Mouse (Mus musculus): ENCODE measurements around the gene Hlx. TPM values are rescaled to one million over a fixed set of nuclear protein-coding genes. Genes with fewer than 3 reads are reported as not detected.

Gene Hlx
- polyA plus RNA-seq, 1 experiment from 2014 or later = 9.7 TPM

- Histone ChIP-seq H3K27me3 (ENCODE audit: insufficient read depth, low read length) (peaks cover 15% of the 10 kb centered on the region; the same call in 1 of the 2 replicates), H3K27ac (ENCODE audit: low read depth) (no peak overlapping the region), H3K9me3 (ENCODE audit: low read length) (no peaks in the 10 kb centered on the region), H3K36me3 (replicated peaks; ENCODE audit: insufficient read depth, low read length) (no peaks in the 10 kb centered on the region), H3K4me3 (ENCODE audit: low read depth, low read length) (no peak overlapping the region), H3K9ac (replicated peaks) (no peak overlapping the region), H3K4me1 (ENCODE audit: insufficient read depth) (no peaks in the 10 kb centered on the region), H3K4me2 (ENCODE audit: low read depth, low read length) (no peak overlapping the region)
- DNase-seq = no peak
- WGBS (ENCODE audit: insufficient replicate concordance) = 61% methylated on average over 7 of the region's 7 CpGs
- ATAC-seq = no peak
- TF ChIP-seq CTCF (IDR thresholded peaks at IDR 0.05; ENCODE audit: low read depth) = no peak
Observed at GRCm38 (mm10) chr1:184688026-184688425, 44.4 kb downstream of the Hlx start.

- Histone ChIP-seq H3K4me3 (ENCODE audit: low read depth, low read length) (no peak overlapping the region), H3K9me3 (ENCODE audit: low read length) (no peaks in the 10 kb centered on the region), H3K27me3 (ENCODE audit: insufficient read depth, low read length) (peaks cover 15% of the 10 kb centered on the region; the same call in 1 of the 2 replicates), H3K4me1 (ENCODE audit: insufficient read depth) (no peaks in the 10 kb centered on the region), H3K4me2 (ENCODE audit: low read depth, low read length) (no peak overlapping the region), H3K36me3 (replicated peaks; ENCODE audit: insufficient read depth, low read length) (no peaks in the 10 kb centered on the region), H3K9ac (replicated peaks) (no peak overlapping the region), H3K27ac (ENCODE audit: low read depth) (no peak overlapping the region)
- ATAC-seq (0 out of 2 replicates have a peak, but pooled peaks have one; percentile 25), DNase-seq (no peak)
- 48% methylated on average over 4 of the region's 4 CpGs for WGBS (ENCODE audit: insufficient replicate concordance)
- TF ChIP-seq CTCF (IDR thresholded peaks at IDR 0.05; ENCODE audit: low read depth) (no peak), EP300 (IDR thresholded peaks at IDR 0.05; ENCODE audit: low read depth) (no peak)
Observed at GRCm38 (mm10) chr1:184687512-184687911, 44.9 kb downstream of the Hlx start.

DNA sequence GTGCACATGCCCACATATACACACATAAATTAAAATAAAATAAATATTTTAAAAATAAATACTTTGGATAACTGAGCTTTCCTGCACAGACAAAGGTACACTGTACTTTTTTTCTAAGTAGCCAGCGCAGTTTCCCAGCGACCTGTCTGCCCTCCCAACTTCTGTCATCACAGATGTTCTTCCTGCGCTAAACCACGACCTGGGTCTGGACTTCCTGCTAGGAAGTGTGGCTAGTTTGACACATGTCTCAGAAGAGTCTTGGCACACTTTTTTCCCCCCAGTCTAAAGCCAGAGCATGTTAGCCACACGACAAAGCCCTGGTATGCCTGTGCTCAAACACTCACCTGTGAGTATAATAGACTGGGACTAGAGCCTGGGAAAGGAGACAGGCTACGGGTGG lies 48.9 kb downstream of the Hlx start:
- no peak overlapping the region for H3K27ac ChIP-seq (ENCODE audit: low read depth)
- no peaks in the 10 kb centered on the region for H3K9me3 ChIP-seq (ENCODE audit: low read length)
- H3K27me3 ChIP-seq (ENCODE audit: insufficient read depth, low read length) = 0 out of 2 replicates have a peak, but pooled peaks cover 11% of the 10 kb centered on the region
- no peaks in the 10 kb centered on the region for H3K4me1 ChIP-seq (ENCODE audit: insufficient read depth)
- WGBS (ENCODE audit: insufficient replicate concordance) = 31% methylated on average over 6 of the region's 6 CpGs
- H3K9ac ChIP-seq (replicated peaks) = no peak overlapping the region
- no peaks in the 10 kb centered on the region for H3K36me3 ChIP-seq (replicated peaks; ENCODE audit: insufficient read depth, low read length)
- TF ChIP-seq EP300 (IDR thresholded peaks at IDR 0.05; ENCODE audit: low read depth) (no peak), CTCF (IDR thresholded peaks at IDR 0.05; ENCODE audit: low read depth) (no peak)
- no peak overlapping the region for H3K4me3 ChIP-seq (ENCODE audit: low read depth, low read length)
- no peak for DNase-seq
- ATAC-seq = no peak
- H3K4me2 ChIP-seq (ENCODE audit: low read depth, low read length) = no peak overlapping the region

GRCm38 (mm10) chr1:184679416-184679965 lies 52.9 kb downstream of the Hlx start:
- WGBS (ENCODE audit: insufficient replicate concordance) = 71% methylated on average over 8 of the region's 8 CpGs
- no peak for TF ChIP-seq EP300 (IDR thresholded peaks at IDR 0.05; ENCODE audit: low read depth)
- TF ChIP-seq CTCF (IDR thresholded peaks at IDR 0.05; ENCODE audit: low read depth) = no peak
- H3K9ac ChIP-seq (replicated peaks) = no peak overlapping the region
- no peaks in the 10 kb centered on the region for H3K9me3 ChIP-seq (ENCODE audit: low read length)
- H3K4me3 ChIP-seq (ENCODE audit: low read depth, low read length) = no peak overlapping the region
- H3K4me1 ChIP-seq (ENCODE audit: insufficient read depth) = peaks cover 3% of the 10 kb centered on the region; the same call in 1 of the 2 replicates
- H3K27ac ChIP-seq (ENCODE audit: low read depth) = no peak overlapping the region
- no peak overlapping the region for H3K4me2 ChIP-seq (ENCODE audit: low read depth, low read length)
- no peaks in the 10 kb centered on the region for H3K36me3 ChIP-seq (replicated peaks; ENCODE audit: insufficient read depth, low read length)
- H3K27me3 ChIP-seq (ENCODE audit: insufficient read depth, low read length) = 0 out of 2 replicates have a peak, but pooled peaks cover 5% of the 10 kb centered on the region
- ATAC-seq (no peak), DNase-seq (no peak)

DNA sequence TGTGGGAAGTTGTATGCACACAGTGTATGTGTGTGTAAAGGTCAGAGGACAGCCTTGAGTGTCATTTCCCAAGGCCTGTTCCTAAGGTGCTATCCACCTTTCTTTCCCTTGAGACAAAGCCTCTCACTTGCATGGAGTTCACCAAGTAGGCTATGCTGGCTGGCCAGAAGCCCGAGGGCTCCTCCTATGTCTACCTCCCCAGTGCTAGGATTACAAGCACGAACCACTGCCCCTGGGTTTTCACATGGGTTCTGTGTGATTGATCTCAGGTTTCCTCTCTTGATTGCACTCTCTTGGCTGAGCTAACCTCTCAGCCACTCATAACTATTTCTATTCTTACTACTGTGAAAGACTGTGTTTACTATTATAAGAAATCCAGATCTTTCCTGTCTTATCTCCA lies 54.8 kb downstream of the Hlx start:
- H3K36me3 ChIP-seq (replicated peaks; ENCODE audit: insufficient read depth, low read length) = no peaks in the 10 kb centered on the region
- ATAC-seq (no peak), DNase-seq (no peak)
- peaks cover 3% of the 10 kb centered on the region; the same call in 1 of the 2 replicates for H3K4me1 ChIP-seq (ENCODE audit: insufficient read depth)
- H3K27me3 ChIP-seq (ENCODE audit: insufficient read depth, low read length) = 0 out of 2 replicates have a peak, but pooled peaks cover 2% of the 10 kb centered on the region
- H3K9ac ChIP-seq (replicated peaks) = no peak overlapping the region
- H3K27ac ChIP-seq (ENCODE audit: low read depth) = no peak overlapping the region
- no peaks in the 10 kb centered on the region for H3K9me3 ChIP-seq (ENCODE audit: low read length)
- no peak overlapping the region for H3K4me3 ChIP-seq (ENCODE audit: low read depth, low read length)
- 42% methylated on average over 2 of the region's 2 CpGs for WGBS (ENCODE audit: insufficient replicate concordance)
- TF ChIP-seq CTCF (IDR thresholded peaks at IDR 0.05; ENCODE audit: low read depth) (no peak), EP300 (IDR thresholded peaks at IDR 0.05; ENCODE audit: low read depth) (no peak)
- no peak overlapping the region for H3K4me2 ChIP-seq (ENCODE audit: low read depth, low read length)

Other genes starting within 250 kb of the Hlx start
- gene Marc1, start 78.7 kb upstream of the Hlx start, polyA plus RNA-seq (2015; fragmentation: Nextera tagmentation; extraction: Ambion mirVana) = 204 and 234 TPM in 2 replicates
- gene Marc2, start 113.8 kb upstream of the Hlx start, polyA plus RNA-seq (2015; fragmentation: Nextera tagmentation; extraction: Ambion mirVana) = 608 and 698 TPM in 2 replicates
- 5.6 and 6.5 TPM in 2 replicates for gene C130074G19Rik, start 150.6 kb upstream of the Hlx start, polyA plus RNA-seq (2015; fragmentation: Nextera tagmentation; extraction: Ambion mirVana)